Comparison of ENCODE assay signal across 37 mouse cellular contexts in the genomic region with DNA sequence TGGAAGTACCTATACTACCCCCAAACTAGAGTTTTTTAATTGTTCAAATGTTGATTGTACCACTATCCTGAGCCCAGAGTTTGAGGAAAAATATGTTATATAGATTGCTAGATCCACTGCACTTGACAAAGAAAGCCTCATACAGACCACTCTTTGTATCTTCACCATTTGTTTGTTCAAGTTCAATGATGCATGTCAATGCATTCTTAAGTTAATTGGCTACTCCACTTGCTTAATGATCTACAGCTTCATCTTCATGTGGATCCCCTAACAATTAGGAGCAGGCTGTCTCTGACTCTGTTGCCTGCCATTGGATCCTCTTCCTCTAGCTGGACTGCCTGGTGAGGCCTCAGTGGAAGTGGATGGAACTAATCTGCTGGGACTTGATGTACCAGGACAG. TPM values are rescaled to one million over a fixed set of nuclear protein-coding genes. Genes with fewer than 3 reads are reported as not detected.
"Had no signal": no experiment of that assay in that cellular context is flagged by ENCODE, and none has a peak within 500 bp of the region (broad histone marks: within the 10 kb centered on the region; RNA-seq: fewer than 3 reads in every experiment).

No protein-coding gene starts in this region.

- H3K27me3 ChIP-seq: heart, embryonic 13.5 days; heart, embryonic 15.5 days; hindbrain, embryonic 13.5 days; hindbrain, embryonic 15.5 days; limb, embryonic 12.5 days; liver, embryonic 13.5 days had no signal

- H3K4me2 ChIP-seq: heart, embryonic 11.5 days; heart, embryonic 13.5 days; heart, embryonic 15.5 days; hindbrain, embryonic 13.5 days; hindbrain, embryonic 15.5 days; limb, embryonic 12.5 days; liver, embryonic 11.5 days; liver, embryonic 13.5 days had no signal

- H3K4me3 ChIP-seq: heart, adult 2 months; heart, embryonic 13.5 days; heart, embryonic 15.5 days; hindbrain, embryonic 13.5 days; hindbrain, embryonic 15.5 days; limb, embryonic 10.5 days; limb, embryonic 12.5 days; liver, embryonic 13.5 days had no signal

- H3K9me3 ChIP-seq: heart, embryonic 13.5 days; heart, embryonic 15.5 days; hindbrain, embryonic 13.5 days; hindbrain, embryonic 15.5 days; limb, embryonic 10.5 days; limb, embryonic 12.5 days; liver, embryonic 13.5 days had no signal

- DNase-seq: gastrocnemius, postnatal 14 days; gastrocnemius, postnatal 36 days; heart, adult 11 months; heart, adult 2 months; heart, postnatal 14 days; heart, postnatal 36 days; kidney, adult 11 months; kidney, postnatal 14 days; kidney, postnatal 36 days; layer of hippocampus, adult 9-11 months; layer of hippocampus, postnatal 36 days; liver; liver, embryonic 13.5 days had no signal

- H3K4me1 ChIP-seq: heart, embryonic 15.5 days; hindbrain, embryonic 15.5 days; limb, embryonic 10.5 days; limb, embryonic 12.5 days; liver, embryonic 13.5 days had no signal

- H3K9ac ChIP-seq: heart, embryonic 13.5 days; heart, embryonic 15.5 days; hindbrain, embryonic 13.5 days; hindbrain, embryonic 15.5 days; limb, embryonic 12.5 days; liver, embryonic 13.5 days had no signal

- H3K27ac ChIP-seq: heart, adult 2 months; heart, embryonic 13.5 days; heart, embryonic 15.5 days; hindbrain, embryonic 13.5 days; hindbrain, embryonic 15.5 days; hindbrain, postnatal 0 days; limb, embryonic 10.5 days; limb, embryonic 12.5 days; liver, embryonic 13.5 days had no signal

- H3K36me3 ChIP-seq: heart, embryonic 13.5 days; heart, embryonic 15.5 days; hindbrain, embryonic 13.5 days; hindbrain, embryonic 15.5 days; limb, embryonic 10.5 days; limb, embryonic 12.5 days; liver, embryonic 13.5 days had no signal

- ATAC-seq: hindbrain, postnatal 0 days; intestine, embryonic 16.5 days had no signal

RNA-seq across cellular contexts. Expression of a gene that starts 24.1 kb away (rescaled TPM):
- total RNA-seq: gastrocnemius, adult 18-20 months; gastrocnemius, adult 8-10 months; gastrocnemius, postnatal 14 days; gastrocnemius, postnatal 36 days; heart, adult 2 months; heart, postnatal 14 days; heart, postnatal 36 days; hematopoietic stem cell, adult 5-6 weeks; hindbrain, postnatal 0 days; layer of hippocampus, adult 18-20 months; layer of hippocampus, adult 8-10 months; layer of hippocampus, postnatal 14 days; layer of hippocampus, postnatal 36 days; left cerebral cortex, adult 18-20 months; left cerebral cortex, adult 8-10 months; left cerebral cortex, postnatal 10 days; left cerebral cortex, postnatal 25 days had no signal
- polyA plus RNA-seq: heart, adult 2 months; heart, embryonic 11.5 days; heart, embryonic 13.5 days; heart, embryonic 15.5 days; heart, postnatal 0 days; hindbrain, embryonic 11.5 days; hindbrain, embryonic 13.5 days; hindbrain, embryonic 15.5 days; hindbrain, postnatal 0 days; intestine, embryonic 14.5 days; intestine, embryonic 16.5 days; large intestine, adult 2 months; limb, embryonic 10.5 days; limb, embryonic 12.5 days; liver, embryonic 11.5 days; liver, embryonic 13.5 days had no signal
